Mouse (Mus musculus): ENCODE results near the gene Tbx10. TPM values are rescaled to one million over a fixed set of nuclear protein-coding genes. Genes with fewer than 3 reads are reported as not detected.
"Not testable (repeated sequence)": the region's sequence is repeated elsewhere in the genome, so short reads cannot be mapped to it uniquely, and the experiment has no call there.

Gene Tbx10
- polyA plus RNA-seq, 1 experiment from 2014 or later, result not detected

- H3K36me3 ChIP-seq (ENCODE audit: control insufficient read depth, insufficient read depth); H3K9ac ChIP-seq (ENCODE audit: low read length); ATAC-seq (replicated peaks; ENCODE audit: extremely low read depth, insufficient read depth, low FRiP score); H3K4me1 ChIP-seq (ENCODE audit: control insufficient read depth, insufficient read depth, low read length); H3K4me3 ChIP-seq (ENCODE audit: low read length); H3K27me3 ChIP-seq (ENCODE audit: control insufficient read depth, insufficient read depth, low read length); H3K9me3 ChIP-seq (replicated peaks; ENCODE audit: control insufficient read depth, low read length); H3K4me2 ChIP-seq (ENCODE audit: low read depth, low read length); H3K27ac ChIP-seq (ENCODE audit: low read length): not testable (repeated sequence)
- 83% methylated on average over 5 of the region's 5 CpGs for WGBS
Observed at GRCm38 (mm10) chr19:4049069-4049468, 56.5 kb downstream of the Tbx10 start.

Other genes starting within 250 kb of the Tbx10 start
- 18.9 and 20.4 TPM in 2 replicates for gene Kmt5b, start 225.3 kb upstream of the Tbx10 start, polyA plus RNA-seq (2015; fragmentation: Nextera tagmentation; extraction: Ambion mirVana)
- gene Chka, start 141.0 kb upstream of the Tbx10 start, polyA plus RNA-seq (2015; fragmentation: Nextera tagmentation; extraction: Ambion mirVana), result 24.1 and 30.6 TPM in 2 replicates
- 31.0 and 32.3 TPM in 2 replicates for gene Tcirg1, start 85.6 kb upstream of the Tbx10 start, polyA plus RNA-seq (2015; fragmentation: Nextera tagmentation; extraction: Ambion mirVana)
- 466 and 487 TPM in 2 replicates for gene Ndufs8, start 80.0 kb upstream of the Tbx10 start, polyA plus RNA-seq (2015; fragmentation: Nextera tagmentation; extraction: Ambion mirVana)
- 2.6 and 3.7 TPM in 2 replicates for gene Aldh3b1, start 62.9 kb upstream of the Tbx10 start, polyA plus RNA-seq (2015; fragmentation: Nextera tagmentation; extraction: Ambion mirVana)
- 19.8 TPM in 2 replicates for gene Unc93b1, start 57.6 kb upstream of the Tbx10 start, polyA plus RNA-seq (2015; fragmentation: Nextera tagmentation; extraction: Ambion mirVana)
- gene Aldh3b3, start 34.1 kb upstream of the Tbx10 start, polyA plus RNA-seq (2015; fragmentation: Nextera tagmentation; extraction: Ambion mirVana), result not detected in 2 replicates
- gene Aldh3b2, start 20.4 kb upstream of the Tbx10 start, polyA plus RNA-seq (2015; fragmentation: Nextera tagmentation; extraction: Ambion mirVana), result 0.21 and 0.47 TPM in 2 replicates
- 13.0 and 13.3 TPM in 2 replicates for gene Acy3, start 6.2 kb upstream of the Tbx10 start, polyA plus RNA-seq (2015; fragmentation: Nextera tagmentation; extraction: Ambion mirVana)
- gene Nudt8, start 7.8 kb downstream of the Tbx10 start, polyA plus RNA-seq (2015; fragmentation: Nextera tagmentation; extraction: Ambion mirVana), result 67.8 and 75.1 TPM in 2 replicates
- gene Gm49405, start 7.9 kb downstream of the Tbx10 start, polyA plus RNA-seq (2015; fragmentation: Nextera tagmentation; extraction: Ambion mirVana), result 6.2 TPM in 2 replicates
- 84.9 and 90.6 TPM in 2 replicates for gene Doc2g, start 10.6 kb downstream of the Tbx10 start, polyA plus RNA-seq (2015; fragmentation: Nextera tagmentation; extraction: Ambion mirVana)
- 618 and 661 TPM in 2 replicates for gene Ndufv1, start 20.1 kb downstream of the Tbx10 start, polyA plus RNA-seq (2015; fragmentation: Nextera tagmentation; extraction: Ambion mirVana)
- gene Gstp1, start 45.2 kb downstream of the Tbx10 start, polyA plus RNA-seq (2015; fragmentation: Nextera tagmentation; extraction: Ambion mirVana), result 378 and 420 TPM in 2 replicates
- gene Gstp2, start 53.3 kb downstream of the Tbx10 start, polyA plus RNA-seq (2015; fragmentation: Nextera tagmentation; extraction: Ambion mirVana), result 8.0 and 18.4 TPM in 2 replicates
- 0.51 and 0.80 TPM in 2 replicates for gene Gstp3, start 66.8 kb downstream of the Tbx10 start, polyA plus RNA-seq (2015; fragmentation: Nextera tagmentation; extraction: Ambion mirVana)
- not detected in 2 replicates for gene Cabp2, start 88.8 kb downstream of the Tbx10 start, polyA plus RNA-seq (2015; fragmentation: Nextera tagmentation; extraction: Ambion mirVana)
- gene Cdk2ap2, start 104.4 kb downstream of the Tbx10 start, polyA plus RNA-seq (2015; fragmentation: Nextera tagmentation; extraction: Ambion mirVana), result 86.0 and 86.2 TPM in 2 replicates
- 27.7 and 29.4 TPM in 2 replicates for gene Pitpnm1, start 107.2 kb downstream of the Tbx10 start, polyA plus RNA-seq (2015; fragmentation: Nextera tagmentation; extraction: Ambion mirVana)
- gene Aip, start 133.1 kb downstream of the Tbx10 start, polyA plus RNA-seq (2015; fragmentation: Nextera tagmentation; extraction: Ambion mirVana), result 87.5 and 88.6 TPM in 2 replicates
- gene Gpr152, start 147.0 kb downstream of the Tbx10 start, polyA plus RNA-seq (2015; fragmentation: Nextera tagmentation; extraction: Ambion mirVana), result not detected in 2 replicates
- 0.11 TPM in 1 of 2 replicates, not detected in the other for gene Cabp4, start 151.3 kb downstream of the Tbx10 start, polyA plus RNA-seq (2015; fragmentation: Nextera tagmentation; extraction: Ambion mirVana)
- 133 and 134 TPM in 2 replicates for gene Coro1b, start 155.9 kb downstream of the Tbx10 start, polyA plus RNA-seq (2015; fragmentation: Nextera tagmentation; extraction: Ambion mirVana)
- 25.3 and 71.1 TPM in 2 replicates for gene Ptprcap, start 160.9 kb downstream of the Tbx10 start, polyA plus RNA-seq (2015; fragmentation: Nextera tagmentation; extraction: Ambion mirVana)
- 47.4 and 48.7 TPM in 2 replicates for gene Rps6kb2, start 170.6 kb downstream of the Tbx10 start, polyA plus RNA-seq (2015; fragmentation: Nextera tagmentation; extraction: Ambion mirVana)
- gene Carns1, start 182.7 kb downstream of the Tbx10 start, polyA plus RNA-seq (2015; fragmentation: Nextera tagmentation; extraction: Ambion mirVana), result 15.9 and 17.5 TPM in 2 replicates
- 10.8 and 26.5 TPM in 2 replicates for gene Tbc1d10c, start 198.5 kb downstream of the Tbx10 start, polyA plus RNA-seq (2015; fragmentation: Nextera tagmentation; extraction: Ambion mirVana)
- gene Ppp1ca, start 199.3 kb downstream of the Tbx10 start, polyA plus RNA-seq (2015; fragmentation: Nextera tagmentation; extraction: Ambion mirVana), result 813 and 866 TPM in 2 replicates
- 19.9 and 21.1 TPM in 2 replicates for gene Rad9a, start 208.9 kb downstream of the Tbx10 start, polyA plus RNA-seq (2015; fragmentation: Nextera tagmentation; extraction: Ambion mirVana)
- gene Clcf1, start 221.5 kb downstream of the Tbx10 start, polyA plus RNA-seq (2015; fragmentation: Nextera tagmentation; extraction: Ambion mirVana), result 1.5 and 1.7 TPM in 2 replicates
- not detected in 2 replicates for gene AC109138.7, start 221.6 kb downstream of the Tbx10 start, polyA plus RNA-seq (2015; fragmentation: Nextera tagmentation; extraction: Ambion mirVana)
- 22.6 and 24.9 TPM in 2 replicates for gene Pold4, start 239.1 kb downstream of the Tbx10 start, polyA plus RNA-seq (2015; fragmentation: Nextera tagmentation; extraction: Ambion mirVana)

All from heart, embryonic 16.5 days (tissue).